Mouse (Mus musculus) heart, embryonic 13.5 days (tissue): ENCODE measurements around the gene Fam185a. TPM values are rescaled to one million over a fixed set of nuclear protein-coding genes. Genes with fewer than 3 reads are reported as not detected.

Experiments used
- ATAC-seq: fragments of 200-750 bp; cut with Nextera tagmentation; 2 replicates; pipeline ENCODE4 v1.8.0; 2017; ENCODE audit warnings: moderate TSS enrichment; ENCODE audit not compliant: insufficient number of reproducible peaks, low FRiP score, low TSS enrichment; ENCODE audit errors: extremely low read depth
- H3K27ac ChIP-seq: fragments of 300-500 bp; sonication (generic); replicated peaks from 2 replicates; pipeline ENCODE4 v1.5.1; 2015; ENCODE audit warnings: moderate library complexity, mild to moderate bottlenecking, inconsistent platforms
- H3K27me3 ChIP-seq: fragments of 300-500 bp; sonication (generic); replicated peaks from 2 replicates; pipeline ENCODE4 v1.6.1; 2015; ENCODE audit warnings: mild to moderate bottlenecking, inconsistent platforms
- H3K36me3 ChIP-seq: fragments of 300-500 bp; sonication (generic); 2 replicates; pipeline ENCODE4 v1.6.1; 2015; ENCODE audit warnings: mild to moderate bottlenecking, inconsistent platforms
- H3K4me1 ChIP-seq: fragments of 300-500 bp; sonication (generic); 2 replicates; pipeline ENCODE4 v1.6.1; 2015; ENCODE audit warnings: inconsistent platforms
- H3K4me2 ChIP-seq: fragments of 300-500 bp; sonication (generic); 2 replicates; pipeline ENCODE4 v1.6.1; 2015; ENCODE audit warnings: inconsistent platforms, mild to moderate bottlenecking, moderate library complexity
- H3K4me3 ChIP-seq: fragments of 300-500 bp; sonication (generic); 2 replicates; pipeline ENCODE4 v1.5.1; 2015; ENCODE audit warnings: moderate library complexity, mild to moderate bottlenecking, inconsistent platforms
- H3K9ac ChIP-seq: fragments of 300-500 bp; sonication (generic); 2 replicates; pipeline ENCODE4 v1.6.1; 2015; ENCODE audit warnings: inconsistent platforms, mild to moderate bottlenecking, moderate library complexity
- H3K9me3 ChIP-seq: fragments of 300-500 bp; sonication (generic); 2 replicates; pipeline ENCODE4 v1.6.1; 2016; ENCODE audit warnings: inconsistent platforms
- WGBS: fragments of 180-500 bp; shearing (Covaris S2); methylation state at CpG from one replicate; pipeline ENCODE4 v1.1.7; 2015; ENCODE audit warnings: mixed read lengths; 5-methylcytosine and 5-hydroxymethylcytosine counted together
- polyA plus RNA-seq: library from polyadenylated mRNA; unstranded; fragments of >200 nt; fragmentation: Nextera tagmentation; extraction: Ambion mirVana; gene quantifications from 2 replicates; pipeline ENCODE4 v1.2.1, GENCODE M21; 2015

The Fam185a gene
- polyA plus RNA-seq, 1 experiment from 2014 or later = 7.3 TPM

- 89% methylated on average over 2 of the region's 2 CpGs for WGBS
Observed at GRCm38 (mm10) chr5:21517562-21517961, 92.8 kb downstream of the Fam185a start.

DNA sequence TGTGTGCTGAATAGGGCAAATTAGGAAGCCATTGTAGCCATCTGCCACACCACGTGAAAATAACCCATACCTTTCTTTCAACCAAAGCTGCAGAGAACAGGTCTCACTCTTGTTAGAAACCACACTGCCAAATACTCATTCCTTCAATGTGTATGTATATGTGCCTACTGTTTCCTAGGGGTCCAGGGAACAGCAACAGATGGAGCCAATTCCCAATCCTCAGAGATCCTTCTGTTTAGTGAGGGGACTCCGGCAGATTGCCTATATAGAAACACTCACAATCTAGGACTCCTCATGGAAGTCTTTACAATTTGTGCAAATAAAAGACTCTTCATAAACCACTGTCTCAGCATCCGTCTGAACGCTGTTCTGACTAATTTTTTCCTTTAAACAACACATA lies 93.4 kb downstream of the Fam185a start:
- no peak for ATAC-seq
- no peak overlapping the region for H3K9ac ChIP-seq
- 80% methylated on average over 4 of the region's 4 CpGs for WGBS
- H3K27me3 ChIP-seq = no peaks in the 10 kb centered on the region
- H3K4me2 ChIP-seq = no peak overlapping the region
- peaks cover 8% of the 10 kb centered on the region for H3K4me1 ChIP-seq
- H3K4me3 ChIP-seq = no peak overlapping the region
- no peak overlapping the region for H3K27ac ChIP-seq
- no peaks in the 10 kb centered on the region for H3K36me3 ChIP-seq
- no peaks in the 10 kb centered on the region for H3K9me3 ChIP-seq

More at GRCm38 (mm10) chr5:21517562-21517961, 92.8 kb downstream of the Fam185a start:
- no peaks in the 10 kb centered on the region for H3K9me3 ChIP-seq
- no peaks in the 10 kb centered on the region for H3K27me3 ChIP-seq
- H3K4me1 ChIP-seq = peaks cover 15% of the 10 kb centered on the region
- H3K4me3 ChIP-seq = no peak overlapping the region
- no peak overlapping the region for H3K27ac ChIP-seq
- H3K4me2 ChIP-seq = no peak overlapping the region
- H3K9ac ChIP-seq = no peak overlapping the region
- H3K36me3 ChIP-seq = no peaks in the 10 kb centered on the region
- no peak for ATAC-seq

GRCm38 (mm10) chr5:21519166-21519565 lies 94.4 kb downstream of the Fam185a start:
- H3K36me3 ChIP-seq = no peaks in the 10 kb centered on the region
- H3K9me3 ChIP-seq = no peaks in the 10 kb centered on the region
- H3K9ac ChIP-seq = no peak overlapping the region
- H3K4me1 ChIP-seq = no peaks in the 10 kb centered on the region
- no peak for ATAC-seq
- H3K27me3 ChIP-seq = no peaks in the 10 kb centered on the region
- 78% methylated on average over 3 of the region's 3 CpGs for WGBS
- H3K4me3 ChIP-seq = no peak overlapping the region
- no peak overlapping the region for H3K4me2 ChIP-seq
- no peak overlapping the region for H3K27ac ChIP-seq

DNA sequence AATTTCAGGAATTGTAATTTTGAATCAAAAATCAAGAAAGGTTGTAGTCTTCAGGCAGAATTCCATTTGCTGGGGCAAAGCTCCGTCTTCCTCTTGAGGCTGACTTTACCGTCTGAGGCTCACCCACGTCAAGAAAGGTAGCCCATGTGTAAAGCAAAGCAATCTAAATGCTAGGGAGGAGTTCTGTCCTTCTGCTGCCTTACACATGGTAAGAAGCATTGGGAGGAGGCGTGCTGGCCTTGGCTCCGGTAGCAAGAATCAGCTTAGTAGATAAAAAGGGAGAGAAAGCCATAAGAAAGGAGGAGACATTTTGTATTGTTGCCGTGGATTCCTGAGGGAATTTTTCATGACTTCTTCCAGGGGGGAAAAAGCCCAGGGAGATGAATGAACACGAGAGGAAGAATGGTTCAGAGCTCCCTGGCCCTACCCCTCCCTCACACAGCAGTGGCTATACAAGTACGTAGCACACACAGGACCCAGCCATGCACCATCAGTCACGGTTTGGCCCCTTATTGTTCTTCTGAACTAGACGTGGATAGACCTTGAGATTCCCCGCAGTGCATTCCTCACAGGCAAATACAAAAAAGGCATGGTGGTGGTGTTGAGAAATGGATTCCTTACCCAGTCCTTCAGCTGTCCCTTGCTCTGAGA lies 102.2 kb downstream of the Fam185a start:
- H3K36me3 ChIP-seq = no peaks in the 10 kb centered on the region
- H3K4me3 ChIP-seq = no peak overlapping the region
- no peak overlapping the region for H3K9ac ChIP-seq
- H3K27me3 ChIP-seq = no peaks in the 10 kb centered on the region
- peaks cover 6% of the 10 kb centered on the region; the same call in 1 of the 2 replicates for H3K9me3 ChIP-seq
- no peak overlapping the region for H3K4me2 ChIP-seq
- H3K4me1 ChIP-seq = peaks cover 21% of the 10 kb centered on the region
- WGBS = 60% methylated on average over 11 of the region's 11 CpGs
- 0 out of 2 replicates have a peak overlapping the region, but pooled peaks have one; percentile 46 for H3K27ac ChIP-seq
- ATAC-seq = no peak

GRCm38 (mm10) chr5:21527488-21527911 lies 102.7 kb downstream of the Fam185a start:
- Histone ChIP-seq H3K4me1 (peaks cover 21% of the 10 kb centered on the region), H3K36me3 (no peaks in the 10 kb centered on the region), H3K4me2 (no peak overlapping the region), H3K9me3 (peaks cover 6% of the 10 kb centered on the region; the same call in 1 of the 2 replicates), H3K9ac (no peak overlapping the region), H3K27ac (peak overlapping the region; percentile 46; the same call in 1 of the 2 replicates), H3K27me3 (no peaks in the 10 kb centered on the region), H3K4me3 (no peak overlapping the region)
- no peak for ATAC-seq
- WGBS = 32% methylated on average over 4 of the region's 4 CpGs

DNA sequence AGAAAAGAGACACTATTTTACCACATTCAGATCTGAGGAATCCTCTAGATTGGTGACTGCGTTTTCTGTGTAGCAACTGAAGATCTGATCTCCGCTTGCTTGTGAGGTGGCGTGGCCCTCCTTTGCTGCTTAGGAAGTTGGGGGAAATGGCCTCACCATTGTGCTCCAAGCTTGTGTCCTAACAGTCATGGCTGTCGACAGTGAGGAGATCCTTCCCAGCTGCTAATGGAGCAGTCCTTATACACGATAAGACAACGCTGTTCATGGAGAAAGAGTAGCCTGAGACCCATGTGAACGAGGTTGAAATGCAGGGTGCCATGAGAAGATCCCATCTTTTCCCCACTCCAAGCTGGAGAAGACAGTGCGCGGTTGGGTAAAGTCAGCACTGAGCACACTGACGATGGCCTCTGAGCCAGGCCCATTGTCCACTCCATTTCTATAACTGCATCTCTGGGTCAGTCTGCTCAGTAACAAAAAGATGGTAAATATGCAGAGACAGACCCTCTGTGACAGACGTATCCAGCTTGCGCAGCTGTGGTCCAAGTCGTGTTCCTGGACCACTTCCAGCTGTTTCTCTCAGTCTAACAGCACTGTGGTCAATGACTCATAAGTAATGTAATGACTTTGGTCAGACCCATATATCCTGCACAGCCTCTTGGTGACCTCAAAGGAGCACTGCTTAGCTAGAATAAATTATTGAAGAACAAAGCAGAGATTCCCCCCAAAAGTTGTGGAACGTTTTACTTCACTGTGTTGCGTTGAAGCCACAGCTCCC lies 103.5 kb downstream of the Fam185a start:
- no peak; the same call in 1 of the 2 replicates for ATAC-seq
- no peaks in the 10 kb centered on the region for H3K36me3 ChIP-seq
- H3K4me1 ChIP-seq = peaks cover 21% of the 10 kb centered on the region
- H3K4me3 ChIP-seq = no peak overlapping the region
- H3K9ac ChIP-seq = no peak overlapping the region
- peaks cover 6% of the 10 kb centered on the region; the same call in 1 of the 2 replicates for H3K9me3 ChIP-seq
- peak overlapping the region; percentile 46; the same call in 1 of the 2 replicates for H3K27ac ChIP-seq
- H3K27me3 ChIP-seq = no peaks in the 10 kb centered on the region
- H3K4me2 ChIP-seq = no peak overlapping the region
- WGBS = 61% methylated on average over 15 of the region's 15 CpGs

DNA sequence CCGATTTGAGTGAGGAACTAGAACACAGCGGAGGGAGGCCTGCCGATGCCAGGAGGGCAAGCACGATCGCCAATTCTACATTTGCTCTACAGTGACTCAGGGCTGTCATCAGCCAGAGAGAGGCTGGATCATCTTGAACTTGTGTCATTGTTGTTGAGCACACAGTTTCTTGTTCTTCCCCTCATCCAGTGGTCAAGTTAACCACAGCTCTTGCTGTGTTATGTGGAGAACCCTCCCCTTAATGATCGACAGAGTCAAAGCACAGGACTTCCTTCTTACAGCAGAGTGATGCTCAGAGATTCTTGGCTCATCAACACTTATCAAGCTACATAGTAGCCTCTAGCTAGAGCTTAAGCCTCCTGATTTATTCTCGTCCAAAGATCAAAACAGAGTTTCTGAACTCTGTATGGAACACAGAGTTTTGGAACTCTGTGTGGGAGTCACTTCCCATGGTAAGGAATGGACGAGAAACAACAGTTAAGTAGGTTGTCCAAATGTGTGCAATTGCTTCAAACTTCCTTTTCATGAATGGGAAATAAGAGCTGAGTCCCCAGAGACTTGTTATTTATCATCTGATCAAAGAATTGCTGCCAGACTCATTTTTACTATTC lies 104.5 kb downstream of the Fam185a start:
- Histone ChIP-seq H3K9me3 (peaks cover 6% of the 10 kb centered on the region; the same call in 1 of the 2 replicates), H3K27ac (peak overlapping the region; percentile 29; the same call in 1 of the 2 replicates), H3K4me2 (no peak overlapping the region), H3K36me3 (no peaks in the 10 kb centered on the region), H3K4me1 (peaks cover 21% of the 10 kb centered on the region), H3K27me3 (no peaks in the 10 kb centered on the region), H3K4me3 (no peak overlapping the region), H3K9ac (no peak overlapping the region)
- no peak for ATAC-seq
- WGBS = 77% methylated on average over 8 of the region's 8 CpGs

Other genes with a start within 250 kb of the Fam185a start
- gene Gsap, start 238.7 kb upstream of the Fam185a start, polyA plus RNA-seq = 0.55 and 1.3 TPM in 2 replicates
- 24.5 TPM in 2 replicates for gene Fgl2, start 52.3 kb upstream of the Fam185a start, polyA plus RNA-seq
- gene Ccdc146, start 281 bp upstream of the Fam185a start, polyA plus RNA-seq = 1.6 and 2.2 TPM in 2 replicates
- gene Lrrc17, start 118.6 kb downstream of the Fam185a start, polyA plus RNA-seq = 11.2 and 14.3 TPM in 2 replicates
- 0.07 and 0.13 TPM in 2 replicates for gene Fbxl13, start 220.7 kb downstream of the Fam185a start, polyA plus RNA-seq
- gene Armc10, start 220.9 kb downstream of the Fam185a start, polyA plus RNA-seq = 20.4 and 21.9 TPM in 2 replicates